Mouse (Mus musculus) NIH3T3 (cell line): ENCODE results near the gene Actrt1.

Experiments
- DNase-seq: peaks from one replicate; pipeline ENCODE4 v3.0.0-alpha.2; 2012; ENCODE audit warnings: low read depth

Actrt1 gene

GRCm38 (mm10) chrX:46328707-46329106, at the start of gene Actrt1:
Actrt1 (plus strand) TSS chrX:46329007.
- DNase-seq: no peak

- DNase-seq: no peak
Measured at GRCm38 (mm10) chrX:46331463-46332115, 2.8 kb downstream of the Actrt1 start.
